Mouse (Mus musculus): ENCODE data around the gene Med27.

DNA sequence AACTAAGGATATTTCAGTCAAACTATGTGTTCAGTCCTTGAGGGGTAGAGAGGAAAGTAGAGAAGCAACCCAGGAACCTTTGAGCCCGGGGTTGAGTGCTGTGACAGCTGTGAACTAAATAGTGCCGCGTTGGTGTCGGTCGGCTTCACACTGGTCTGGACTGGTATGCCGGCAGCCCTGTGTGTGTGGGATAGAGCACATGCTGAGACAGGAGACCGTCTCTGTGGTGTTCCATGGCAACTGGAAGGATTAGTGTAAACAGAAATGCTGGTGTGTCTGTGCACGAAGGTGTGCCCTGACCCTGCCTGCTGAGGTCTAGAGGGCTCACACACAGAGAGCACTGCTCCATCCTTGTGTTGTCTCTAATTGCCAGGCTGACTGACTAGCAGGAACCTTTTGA lies 135.2 kb downstream of the Med27 start:
- TF ChIP-seq GATA1 (IDR thresholded peaks at IDR 0.05; ENCODE audit: borderline replicate concordance, low read length) = no peak
- no peak for TF ChIP-seq FLI1 (IDR thresholded peaks at IDR 0.05; ENCODE audit: low read length)
